Mouse (Mus musculus): ENCODE data around the gene Prn. TPM values are rescaled to one million over a fixed set of nuclear protein-coding genes. Genes with fewer than 3 reads are reported as not detected.
A peak's percentile ranks its signal among the peaks of the same experiment; 100 is the strongest.

Prn gene
- polyA plus RNA-seq, 1 experiment, result not detected

- 89% methylated on average over 12 of the region's 12 CpGs for WGBS
- H3K27ac ChIP-seq (ENCODE audit: control insufficient read depth, insufficient read depth, low read depth, low read length, poor library complexity), result no peak overlapping the region
- TF ChIP-seq POLR2A (IDR thresholded peaks at IDR 0.05; ENCODE audit: borderline replicate concordance, control insufficient read depth, low read depth, low read length) (no peak), CTCF (IDR thresholded peaks at IDR 0.05; ENCODE audit: control insufficient read depth, insufficient read depth, low read length) (no peak)
Observed at GRCm38 (mm10) chr2:131897336-131898109, 12.2 kb upstream of the Prn start.

GRCm38 (mm10) chr2:131902423-131902822 lies 7.3 kb upstream of the Prn start:
- WGBS, result 70% methylated on average over 3 of the region's 3 CpGs
- Histone ChIP-seq H3K4me1 (ENCODE audit: control insufficient read depth, insufficient read depth, low read length) (peaks cover 5% of the 10 kb centered on the region; the same call in 1 of the 2 replicates), H3K4me3 (replicated peaks; ENCODE audit: control insufficient read depth, low read depth, low read length) (no peak overlapping the region)

More at GRCm38 (mm10) chr2:131897336-131898109, 12.2 kb upstream of the Prn start:
- Histone ChIP-seq H3K4me1 (ENCODE audit: control insufficient read depth, insufficient read depth, low read length) (no peaks in the 10 kb centered on the region), H3K4me3 (replicated peaks; ENCODE audit: control insufficient read depth, low read depth, low read length) (no peak overlapping the region)

GRCm38 (mm10) chr2:131902867-131903266 lies 6.9 kb upstream of the Prn start:
- no peak overlapping the region for H3K27ac ChIP-seq (ENCODE audit: control insufficient read depth, insufficient read depth, low read depth, low read length, poor library complexity)
- TF ChIP-seq CTCF (IDR thresholded peaks at IDR 0.05; ENCODE audit: control insufficient read depth, insufficient read depth, low read length) (no peak), POLR2A (IDR thresholded peaks at IDR 0.05; ENCODE audit: borderline replicate concordance, control insufficient read depth, low read depth, low read length) (no peak)
- WGBS, result 17% methylated on average over 8 of the region's 8 CpGs

More at GRCm38 (mm10) chr2:131902423-131902822, 7.3 kb upstream of the Prn start:
- no peak for TF ChIP-seq POLR2A (IDR thresholded peaks at IDR 0.05; ENCODE audit: borderline replicate concordance, control insufficient read depth, low read depth, low read length)
- no peak for TF ChIP-seq CTCF (IDR thresholded peaks at IDR 0.05; ENCODE audit: control insufficient read depth, insufficient read depth, low read length)
- no peak overlapping the region for H3K27ac ChIP-seq (ENCODE audit: control insufficient read depth, insufficient read depth, low read depth, low read length, poor library complexity)

GRCm38 (mm10) chr2:131905025-131905424 lies 4.7 kb upstream of the Prn start:
- 26% methylated on average over 5 of the region's 5 CpGs for WGBS
- TF ChIP-seq CTCF (IDR thresholded peaks at IDR 0.05; ENCODE audit: control insufficient read depth, insufficient read depth, low read length), result no peak
- 0 out of 2 replicates have a peak, but pooled peaks have one; percentile 17 for TF ChIP-seq POLR2A (IDR thresholded peaks at IDR 0.05; ENCODE audit: borderline replicate concordance, control insufficient read depth, low read depth, low read length)
- Histone ChIP-seq H3K4me3 (replicated peaks; ENCODE audit: control insufficient read depth, low read depth, low read length) (no peak overlapping the region), H3K4me1 (ENCODE audit: control insufficient read depth, insufficient read depth, low read length) (peaks cover 5% of the 10 kb centered on the region; the same call in 1 of the 2 replicates), H3K27ac (ENCODE audit: control insufficient read depth, insufficient read depth, low read depth, low read length, poor library complexity) (peak overlapping the region; percentile 42; the same call in 1 of the 2 replicates)

More at GRCm38 (mm10) chr2:131902867-131903266, 6.9 kb upstream of the Prn start:
- H3K4me1 ChIP-seq (ENCODE audit: control insufficient read depth, insufficient read depth, low read length), result peaks cover 5% of the 10 kb centered on the region; the same call in 1 of the 2 replicates
- H3K4me3 ChIP-seq (replicated peaks; ENCODE audit: control insufficient read depth, low read depth, low read length), result no peak overlapping the region

GRCm38 (mm10) chr2:131905776-131906175 lies 4.0 kb upstream of the Prn start:
- H3K4me1 ChIP-seq (ENCODE audit: control insufficient read depth, insufficient read depth, low read length), result peaks cover 5% of the 10 kb centered on the region; the same call in 1 of the 2 replicates
- H3K27ac ChIP-seq (ENCODE audit: control insufficient read depth, insufficient read depth, low read depth, low read length, poor library complexity), result 0 out of 2 replicates have a peak overlapping the region, but pooled peaks have one; percentile 29
- TF ChIP-seq CTCF (IDR thresholded peaks at IDR 0.05; ENCODE audit: control insufficient read depth, insufficient read depth, low read length), result no peak
- no peak for TF ChIP-seq POLR2A (IDR thresholded peaks at IDR 0.05; ENCODE audit: borderline replicate concordance, control insufficient read depth, low read depth, low read length)
- H3K4me3 ChIP-seq (replicated peaks; ENCODE audit: control insufficient read depth, low read depth, low read length), result no peak overlapping the region
- WGBS, result 25% methylated on average over 6 of the region's 6 CpGs

- Histone ChIP-seq H3K4me3 (replicated peaks; ENCODE audit: control insufficient read depth, low read depth, low read length) (no peak overlapping the region), H3K4me1 (ENCODE audit: control insufficient read depth, insufficient read depth, low read length) (peaks cover 5% of the 10 kb centered on the region; the same call in 1 of the 2 replicates), H3K27ac (ENCODE audit: control insufficient read depth, insufficient read depth, low read depth, low read length, poor library complexity) (no peak overlapping the region)
- WGBS, result 93% methylated on average over 3 of the region's 3 CpGs
- TF ChIP-seq POLR2A (IDR thresholded peaks at IDR 0.05; ENCODE audit: borderline replicate concordance, control insufficient read depth, low read depth, low read length), result no peak
- no peak for TF ChIP-seq CTCF (IDR thresholded peaks at IDR 0.05; ENCODE audit: control insufficient read depth, insufficient read depth, low read length)
Observed at GRCm38 (mm10) chr2:131906266-131906665, 3.5 kb upstream of the Prn start.

GRCm38 (mm10) chr2:131906846-131907245 lies 2.9 kb upstream of the Prn start:
- H3K4me1 ChIP-seq (ENCODE audit: control insufficient read depth, insufficient read depth, low read length), result peaks cover 5% of the 10 kb centered on the region; the same call in 1 of the 2 replicates
- no peak overlapping the region for H3K4me3 ChIP-seq (replicated peaks; ENCODE audit: control insufficient read depth, low read depth, low read length)
- H3K27ac ChIP-seq (ENCODE audit: control insufficient read depth, insufficient read depth, low read depth, low read length, poor library complexity), result no peak overlapping the region
- TF ChIP-seq CTCF (IDR thresholded peaks at IDR 0.05; ENCODE audit: control insufficient read depth, insufficient read depth, low read length) (no peak), POLR2A (IDR thresholded peaks at IDR 0.05; ENCODE audit: borderline replicate concordance, control insufficient read depth, low read depth, low read length) (no peak)
- WGBS, result 93% methylated on average over 1 of the region's 1 CpGs

GRCm38 (mm10) chr2:131907311-131907710 lies 2.4 kb upstream of the Prn start:
- Histone ChIP-seq H3K4me1 (ENCODE audit: control insufficient read depth, insufficient read depth, low read length) (peaks cover 5% of the 10 kb centered on the region; the same call in 1 of the 2 replicates), H3K27ac (ENCODE audit: control insufficient read depth, insufficient read depth, low read depth, low read length, poor library complexity) (no peak overlapping the region), H3K4me3 (replicated peaks; ENCODE audit: control insufficient read depth, low read depth, low read length) (no peak overlapping the region)
- TF ChIP-seq POLR2A (IDR thresholded peaks at IDR 0.05; ENCODE audit: borderline replicate concordance, control insufficient read depth, low read depth, low read length) (no peak), CTCF (IDR thresholded peaks at IDR 0.05; ENCODE audit: control insufficient read depth, insufficient read depth, low read length) (no peak)
- 74% methylated on average over 5 of the region's 5 CpGs for WGBS
